Mouse (Mus musculus): Measurements from ENCODE around the gene Olfr980. TPM values are rescaled to one million over a fixed set of nuclear protein-coding genes. Genes with fewer than 3 reads are reported as not detected.
"Not testable (repeated sequence)": the region's sequence is repeated elsewhere in the genome, so short reads cannot be mapped to it uniquely, and the experiment has no call there.

The Olfr980 gene
- polyA plus RNA-seq (2012; ENCODE audit: insufficient read depth, insufficient read length, low replicate concordance, missing spikeins), result not detected in 2 replicates

DNA sequence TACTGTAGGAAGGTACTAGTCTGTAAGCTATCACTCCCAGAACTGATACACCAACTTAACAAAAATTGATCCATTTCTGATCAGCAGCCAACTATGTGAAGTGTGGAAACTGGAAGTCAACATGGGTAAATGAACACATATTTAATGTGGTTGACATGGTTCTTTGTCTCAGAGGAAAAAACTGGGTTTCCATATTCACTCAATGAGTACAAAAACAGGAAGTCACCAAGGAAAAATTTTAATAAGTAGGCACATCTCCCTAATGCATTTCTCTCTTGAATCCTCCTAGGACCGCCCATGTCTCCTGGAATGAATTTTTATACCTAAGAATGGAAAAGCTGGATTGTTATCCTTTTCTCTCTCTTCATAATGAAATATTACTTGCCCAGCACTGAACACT lies at the start of gene Olfr980:
Olfr980 (minus strand) TSS at position 101 of the 400 bp plus-strand sequence.
- no peak within 1 kb of the TSS for H3K27ac ChIP-seq (ENCODE audit: insufficient read depth, low read depth, low read length)
- no peaks in the 10 kb centered on the region for H3K4me1 ChIP-seq (ENCODE audit: control insufficient read depth, insufficient read depth, low read length)
- whole genome bisulfite sequencing, result 86% methylated on average over 1 of the region's 1 CpGs
- H3K4me3 ChIP-seq (ENCODE audit: insufficient read depth, low read depth, low read length), result no peak within 1 kb of the TSS
- TF ChIP-seq CTCF (IDR thresholded peaks at IDR 0.05; ENCODE audit: insufficient read depth, low read depth, low read length) (no peak), POLR2A (IDR thresholded peaks at IDR 0.05; ENCODE audit: insufficient read depth, low read depth, low read length) (no peak)

DNA sequence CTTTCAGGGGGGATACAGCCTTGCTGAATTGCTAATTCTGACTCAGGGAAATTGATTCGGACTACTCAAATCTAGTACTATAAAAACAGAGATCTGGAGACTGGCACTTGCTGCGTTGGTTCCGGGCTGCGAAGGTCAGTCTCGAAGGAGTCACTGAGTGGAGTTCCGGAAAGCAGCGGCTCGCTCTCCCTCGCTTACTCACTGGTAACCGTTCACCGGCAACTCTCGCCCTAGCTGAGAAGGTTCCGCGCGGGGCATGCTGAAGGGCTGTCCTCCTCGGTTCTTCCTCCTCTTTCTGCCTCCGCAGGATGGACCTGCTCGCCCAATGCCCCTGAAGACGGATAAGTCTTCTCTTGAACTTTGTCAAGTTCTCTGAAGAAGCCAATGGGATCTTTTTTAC lies 40.8 kb upstream of the Olfr980 start:
- WGBS, result 93% methylated on average over 19 of the region's 19 CpGs
- TF ChIP-seq CTCF (IDR thresholded peaks at IDR 0.05; ENCODE audit: insufficient read depth, low read depth, low read length) (no peak), POLR2A (IDR thresholded peaks at IDR 0.05; ENCODE audit: insufficient read depth, low read depth, low read length) (no peak)
- no peaks in the 10 kb centered on the region for H3K4me1 ChIP-seq (ENCODE audit: control insufficient read depth, insufficient read depth, low read length)
- H3K4me3 ChIP-seq (ENCODE audit: insufficient read depth, low read depth, low read length), result no peak overlapping the region
- no peak overlapping the region for H3K27ac ChIP-seq (ENCODE audit: insufficient read depth, low read depth, low read length)

DNA sequence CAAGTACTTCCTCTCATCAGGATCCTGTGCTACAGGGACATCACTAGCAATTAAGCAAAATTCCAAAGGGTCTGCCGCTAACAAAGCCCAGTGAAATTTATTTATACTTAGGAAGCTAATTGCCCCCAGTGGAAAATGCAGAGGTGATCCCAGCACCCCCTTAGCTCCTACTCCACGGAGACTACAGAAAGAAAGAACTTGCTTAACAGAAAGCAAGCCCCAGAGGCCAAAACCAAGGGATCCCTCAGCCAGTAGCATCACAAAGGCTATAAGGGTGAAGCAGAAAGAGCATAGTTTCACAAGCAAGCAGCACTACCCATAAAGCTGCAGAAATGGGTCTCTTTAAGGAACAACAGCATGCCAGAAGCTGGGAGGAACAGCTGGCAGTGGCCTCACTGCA lies 11.8 kb upstream of the Olfr980 start, which contains the start of gene Olfr981:
Olfr981 (plus strand) TSS at position 301 of the 400 bp plus-strand sequence.
- H3K27ac ChIP-seq (ENCODE audit: insufficient read depth, low read depth, low read length), result no peak within 1 kb of the TSS
- no peaks in the 10 kb centered on the region for H3K4me1 ChIP-seq (ENCODE audit: control insufficient read depth, insufficient read depth, low read length)
- H3K4me3 ChIP-seq (ENCODE audit: insufficient read depth, low read depth, low read length), result no peak within 1 kb of the TSS
- 55% methylated on average over 2 of the region's 2 CpGs for WGBS
- TF ChIP-seq CTCF (IDR thresholded peaks at IDR 0.05; ENCODE audit: insufficient read depth, low read depth, low read length), result no peak
- no peak for TF ChIP-seq POLR2A (IDR thresholded peaks at IDR 0.05; ENCODE audit: insufficient read depth, low read depth, low read length)

DNA sequence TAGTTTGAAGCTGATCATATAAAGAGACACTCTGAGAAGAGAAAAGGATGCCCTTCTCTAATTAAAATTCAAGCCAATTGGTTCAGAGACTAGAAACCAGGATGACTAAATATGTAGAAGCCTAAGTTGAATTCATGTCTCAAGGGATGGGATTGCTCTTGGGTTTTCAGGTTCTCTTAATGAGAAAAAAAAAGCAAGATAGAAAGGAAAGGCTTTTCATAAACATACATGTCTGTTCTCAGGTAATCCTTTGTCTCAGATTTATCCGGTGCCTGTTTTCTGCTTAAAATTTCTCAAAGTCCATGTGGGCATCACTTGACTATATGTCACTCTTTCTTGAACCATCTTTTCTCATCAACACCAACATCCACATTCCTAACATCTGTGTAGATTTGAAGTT lies 6.0 kb downstream of the Olfr980 start, which contains the start of gene Olfr979:
Olfr979 (minus strand) TSS at position 101 of the 400 bp plus-strand sequence.
- H3K27ac ChIP-seq (ENCODE audit: insufficient read depth, low read depth, low read length), result no peak within 1 kb of the TSS
- H3K4me1 ChIP-seq (ENCODE audit: control insufficient read depth, insufficient read depth, low read length), result no peaks in the 10 kb centered on the region
- 98% methylated on average over 1 of the region's 1 CpGs for WGBS
- no peak within 1 kb of the TSS for H3K4me3 ChIP-seq (ENCODE audit: insufficient read depth, low read depth, low read length)
- TF ChIP-seq POLR2A (IDR thresholded peaks at IDR 0.05; ENCODE audit: insufficient read depth, low read depth, low read length) (no peak), CTCF (IDR thresholded peaks at IDR 0.05; ENCODE audit: insufficient read depth, low read depth, low read length) (no peak)

DNA sequence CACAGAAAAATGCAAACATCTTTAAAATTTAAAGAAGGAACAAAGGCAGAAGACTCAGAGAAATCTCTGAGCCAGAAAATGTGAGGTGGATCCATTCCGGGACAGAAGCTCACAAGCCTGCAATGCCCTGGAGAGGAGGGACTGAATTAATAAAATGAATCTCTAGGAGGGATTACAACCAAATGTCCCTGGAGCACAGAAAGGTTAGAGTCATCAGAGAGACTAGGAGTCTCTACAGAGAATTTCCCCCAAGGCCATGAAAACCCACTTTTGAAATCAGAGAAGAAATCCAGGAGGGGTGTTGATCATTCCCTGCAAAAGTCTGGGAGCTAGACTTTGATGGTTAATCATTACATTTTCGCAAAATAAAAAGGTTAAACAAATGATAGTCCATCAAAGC lies 17.6 kb downstream of the Olfr980 start, which contains the start of gene Olfr978:
Olfr978 (plus strand) TSS at position 301 of the 400 bp plus-strand sequence.
- TF ChIP-seq POLR2A (IDR thresholded peaks at IDR 0.05; ENCODE audit: insufficient read depth, low read depth, low read length) (no peak), CTCF (IDR thresholded peaks at IDR 0.05; ENCODE audit: insufficient read depth, low read depth, low read length) (no peak)
- WGBS, result 92% methylated on average over 2 of the region's 2 CpGs
- no peaks in the 10 kb centered on the region for H3K4me1 ChIP-seq (ENCODE audit: control insufficient read depth, insufficient read depth, low read length)

DNA sequence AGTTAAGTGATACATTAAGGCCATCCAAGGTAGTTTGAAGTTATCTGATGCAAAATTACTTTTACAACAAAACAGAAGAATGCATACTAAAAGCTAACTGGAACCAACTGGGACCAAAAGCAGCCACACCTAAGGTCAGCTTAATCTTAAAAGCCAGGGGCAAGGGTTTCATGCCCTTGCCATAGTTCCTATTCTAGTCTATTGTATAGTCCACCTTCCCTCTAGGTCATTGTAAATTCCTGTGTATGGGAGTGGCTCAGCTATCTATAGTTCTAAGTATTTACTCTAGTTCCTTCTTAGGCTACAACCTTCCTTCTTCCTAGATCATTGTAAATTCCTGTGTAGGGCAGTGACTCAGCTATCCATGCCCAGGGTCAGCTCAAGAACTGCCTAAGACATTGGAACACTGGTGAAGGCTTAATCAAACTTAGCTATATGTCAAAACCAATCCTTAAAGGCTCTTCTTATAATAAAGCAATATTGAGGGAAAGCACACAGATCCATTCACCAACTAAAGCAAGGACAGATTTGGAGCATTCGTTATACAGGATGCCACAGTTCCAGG lies 32.7 kb downstream of the Olfr980 start:
- WGBS, result 97% methylated on average over 1 of the region's 1 CpGs
- not testable (repeated sequence) for H3K27ac ChIP-seq (ENCODE audit: insufficient read depth, low read depth, low read length); H3K4me1 ChIP-seq (ENCODE audit: control insufficient read depth, insufficient read depth, low read length); H3K4me3 ChIP-seq (ENCODE audit: insufficient read depth, low read depth, low read length)

More for the DNA sequence above, 17.6 kb downstream of the Olfr980 start, which contains the start of gene Olfr978:
- Histone ChIP-seq H3K27ac (ENCODE audit: insufficient read depth, low read depth, low read length) (no peak within 1 kb of the TSS), H3K4me3 (ENCODE audit: insufficient read depth, low read depth, low read length) (no peak within 1 kb of the TSS)

DNA sequence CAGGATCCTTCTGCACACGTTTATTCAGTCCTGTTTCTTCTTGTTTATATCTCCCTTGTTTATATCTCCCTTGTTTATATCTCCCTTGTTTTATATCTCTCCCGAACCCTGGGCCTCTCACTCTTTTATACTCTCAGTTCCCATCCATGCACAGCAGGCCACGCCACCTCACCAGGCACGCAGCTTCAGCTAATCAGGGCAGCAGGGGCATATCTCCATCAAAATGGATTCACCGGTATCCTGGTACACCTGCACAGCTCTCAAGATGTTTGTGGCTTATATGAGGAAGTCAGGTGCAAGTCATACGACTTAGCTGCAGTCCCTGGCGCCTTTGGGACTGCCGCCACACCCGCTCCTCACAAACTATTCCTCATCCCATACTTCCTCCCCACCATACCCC lies 48.3 kb downstream of the Olfr980 start, which contains the start of gene Olfr976:
Olfr976 (minus strand) TSS at position 101 of the 400 bp plus-strand sequence.
- not testable (repeated sequence) for H3K27ac ChIP-seq (ENCODE audit: insufficient read depth, low read depth, low read length); H3K4me1 ChIP-seq (ENCODE audit: control insufficient read depth, insufficient read depth, low read length); H3K4me3 ChIP-seq (ENCODE audit: insufficient read depth, low read depth, low read length)
- 88% methylated on average over 8 of the region's 9 CpGs for WGBS

Other genes starting within 250 kb of the Olfr980 start
- gene Olfr968, start 226.3 kb downstream of the Olfr980 start, polyA plus RNA-seq (2012; ENCODE audit: insufficient read depth, insufficient read length, low replicate concordance, missing spikeins), result not detected in 2 replicates
- not detected in 2 replicates for gene Olfr969, start 218.6 kb downstream of the Olfr980 start, polyA plus RNA-seq (2012; ENCODE audit: insufficient read depth, insufficient read length, low replicate concordance, missing spikeins)
- gene Olfr970, start 200.7 kb downstream of the Olfr980 start, polyA plus RNA-seq (2012; ENCODE audit: insufficient read depth, insufficient read length, low replicate concordance, missing spikeins), result not detected in 2 replicates
- not detected in 2 replicates for gene Olfr971, start 172.7 kb downstream of the Olfr980 start, polyA plus RNA-seq (2012; ENCODE audit: insufficient read depth, insufficient read length, low replicate concordance, missing spikeins)
- gene Olfr972, start 143.2 kb downstream of the Olfr980 start, polyA plus RNA-seq (2012; ENCODE audit: insufficient read depth, insufficient read length, low replicate concordance, missing spikeins), result not detected in 2 replicates
- not detected in 2 replicates for gene Olfr229, start 102.2 kb downstream of the Olfr980 start, polyA plus RNA-seq (2012; ENCODE audit: insufficient read depth, insufficient read length, low replicate concordance, missing spikeins)
- not detected in 2 replicates for gene Olfr974, start 72.1 kb downstream of the Olfr980 start, polyA plus RNA-seq (2012; ENCODE audit: insufficient read depth, insufficient read length, low replicate concordance, missing spikeins)
- gene Olfr975, start 57.5 kb downstream of the Olfr980 start, polyA plus RNA-seq (2012; ENCODE audit: insufficient read depth, insufficient read length, low replicate concordance, missing spikeins), result not detected in 2 replicates
- not detected in 2 replicates for gene Olfr976, start 48.4 kb downstream of the Olfr980 start, polyA plus RNA-seq (2012; ENCODE audit: insufficient read depth, insufficient read length, low replicate concordance, missing spikeins)
- not detected in 2 replicates for gene Olfr978, start 17.5 kb downstream of the Olfr980 start, polyA plus RNA-seq (2012; ENCODE audit: insufficient read depth, insufficient read length, low replicate concordance, missing spikeins)
- not detected in 2 replicates for gene Olfr979, start 6.1 kb downstream of the Olfr980 start, polyA plus RNA-seq (2012; ENCODE audit: insufficient read depth, insufficient read length, low replicate concordance, missing spikeins)
- gene Olfr981, start 11.9 kb upstream of the Olfr980 start, polyA plus RNA-seq (2012; ENCODE audit: insufficient read depth, insufficient read length, low replicate concordance, missing spikeins), result not detected in 2 replicates
- gene Olfr982, start 64.2 kb upstream of the Olfr980 start, polyA plus RNA-seq (2012; ENCODE audit: insufficient read depth, insufficient read length, low replicate concordance, missing spikeins), result not detected in 2 replicates
- gene Olfr983, start 84.0 kb upstream of the Olfr980 start, polyA plus RNA-seq (2012; ENCODE audit: insufficient read depth, insufficient read length, low replicate concordance, missing spikeins), result not detected in 2 replicates
- gene Olfr984, start 104.6 kb upstream of the Olfr980 start, polyA plus RNA-seq (2012; ENCODE audit: insufficient read depth, insufficient read length, low replicate concordance, missing spikeins), result not detected in 2 replicates
- gene Olfr985, start 120.6 kb upstream of the Olfr980 start, polyA plus RNA-seq (2012; ENCODE audit: insufficient read depth, insufficient read length, low replicate concordance, missing spikeins), result not detected in 2 replicates
- not detected in 2 replicates for gene Tmem225, start 138.5 kb upstream of the Olfr980 start, polyA plus RNA-seq (2012; ENCODE audit: insufficient read depth, insufficient read length, low replicate concordance, missing spikeins)
- gene Olfr986, start 171.3 kb upstream of the Olfr980 start, polyA plus RNA-seq (2012; ENCODE audit: insufficient read depth, insufficient read length, low replicate concordance, missing spikeins), result not detected in 2 replicates
- not detected in 2 replicates for gene Zfp202, start 182.7 kb upstream of the Olfr980 start, polyA plus RNA-seq (2012; ENCODE audit: insufficient read depth, insufficient read length, low replicate concordance, missing spikeins)